In genomic region chr11:77493512-77494343, GRCm38 (mm10) we compare ENCODE assay signal across 7 mouse cellular contexts. TPM values are rescaled to one million over a fixed set of nuclear protein-coding genes. Genes with fewer than 3 reads are reported as not detected.
DNase-seq lines count a peak whose midpoint lies in the region; ATAC-seq lines count a peak whose summit lies in the region.

TSS of gene Git1 (plus strand) at chr11:77493562.

- H3K27me3 ChIP-seq in embryonic facial prominence, embryonic 15.5 days: no peaks in the 10 kb centered on the region
- no peaks in the 10 kb centered on the region for H3K27me3 ChIP-seq in heart, embryonic 15.5 days
- no peaks in the 10 kb centered on the region for H3K27me3 ChIP-seq in lung, embryonic 16.5 days (ENCODE audit: control insufficient read depth, insufficient read depth, low read depth, low read length)

- peak; percentile 60 for DNase-seq in ES-CJ7 (ENCODE audit: low read depth, low spot score)
- DNase-seq in adrenal gland, adult 8-10 months: peak; percentile 45
- peak; percentile 54 to 76 for DNase-seq in kidney, postnatal 25 days
- peak; percentile 78 for DNase-seq in right cerebral cortex, adult 18-20 months

- H3K4me2 ChIP-seq in embryonic facial prominence, embryonic 15.5 days (replicated peaks): peak within 1 kb of the TSS; percentile 94
- peak within 1 kb of the TSS; percentile 93 for H3K4me2 ChIP-seq in heart, embryonic 15.5 days
- peak within 1 kb of the TSS; percentile 95 for H3K4me2 ChIP-seq in lung, embryonic 16.5 days (ENCODE audit: low read depth, low read length)

- 0 out of 2 replicates have a peak, but pooled peaks cover 2% of the 10 kb centered on the region for H3K36me3 ChIP-seq in embryonic facial prominence, embryonic 15.5 days
- H3K36me3 ChIP-seq in heart, embryonic 15.5 days: no peaks in the 10 kb centered on the region
- H3K36me3 ChIP-seq in lung, embryonic 16.5 days (ENCODE audit: control insufficient read depth, insufficient read depth, low read length): no peaks in the 10 kb centered on the region

- peaks cover 79% of the 10 kb centered on the region for H3K4me1 ChIP-seq in embryonic facial prominence, embryonic 15.5 days
- H3K4me1 ChIP-seq in heart, embryonic 15.5 days (replicated peaks): peaks cover 81% of the 10 kb centered on the region
- H3K4me1 ChIP-seq in lung, embryonic 16.5 days (replicated peaks; ENCODE audit: control insufficient read depth, insufficient read depth, low read length): peaks cover 62% of the 10 kb centered on the region

- H3K27ac ChIP-seq in embryonic facial prominence, embryonic 15.5 days (replicated peaks): peak within 1 kb of the TSS; percentile 94
- H3K27ac ChIP-seq in heart, embryonic 15.5 days: peak within 1 kb of the TSS; percentile 95
- peak within 1 kb of the TSS; percentile 87 for H3K27ac ChIP-seq in lung, embryonic 16.5 days (ENCODE audit: low read length)

- peak within 1 kb of the TSS; percentile 91 for H3K4me3 ChIP-seq in embryonic facial prominence, embryonic 15.5 days (replicated peaks)
- peak within 1 kb of the TSS; percentile 91 for H3K4me3 ChIP-seq in heart, embryonic 15.5 days
- peak within 1 kb of the TSS; percentile 88 for H3K4me3 ChIP-seq in lung, embryonic 16.5 days (ENCODE audit: low read length)

- H3K9ac ChIP-seq in embryonic facial prominence, embryonic 15.5 days: peak within 1 kb of the TSS; percentile 91
- peak within 1 kb of the TSS; percentile 93 for H3K9ac ChIP-seq in heart, embryonic 15.5 days
- H3K9ac ChIP-seq in lung, embryonic 16.5 days (ENCODE audit: low read length): peak within 1 kb of the TSS; percentile 85

- ATAC-seq in embryonic facial prominence, embryonic 15.5 days (ENCODE audit: insufficient number of reproducible peaks, low FRiP score, low TSS enrichment, low read depth): no peak
- ATAC-seq in heart, embryonic 15.5 days (replicated peaks; ENCODE audit: insufficient number of reproducible peaks, insufficient read depth, low FRiP score, low read depth): peak; percentile 1; the same call in 1 of the 2 replicates
- ATAC-seq in lung, embryonic 16.5 days (ENCODE audit: low read depth): peak; percentile 1; the same call in 1 of the 2 replicates

- no peaks in the 10 kb centered on the region for H3K9me3 ChIP-seq in embryonic facial prominence, embryonic 15.5 days (replicated peaks)
- no peaks in the 10 kb centered on the region for H3K9me3 ChIP-seq in heart, embryonic 15.5 days (replicated peaks)
- H3K9me3 ChIP-seq in lung, embryonic 16.5 days (ENCODE audit: control insufficient read depth, low read length): no peaks in the 10 kb centered on the region

- under 1% methylated on average over 72 of the region's 74 CpGs for WGBS in embryonic facial prominence, embryonic 15.5 days
- under 1% methylated on average over 59 of the region's 74 CpGs for WGBS in heart, embryonic 15.5 days
- under 1% methylated on average over 55 of the region's 74 CpGs for WGBS in lung, embryonic 16.5 days

RNA-seq across cellular contexts. Expression of gene Git1, which starts in this region (rescaled TPM):
- total RNA-seq in adrenal gland, adult 8-10 months (2022): 10 to 100 TPM; 42.1 to 61.0 (median 50.0) TPM
- polyA plus RNA-seq in embryonic facial prominence, embryonic 15.5 days (2015; fragmentation: Nextera tagmentation; extraction: Ambion mirVana): 11.7 and 12.5 TPM in 2 replicates
- polyA plus RNA-seq in heart, embryonic 15.5 days (2015; fragmentation: Nextera tagmentation; extraction: Ambion mirVana): 6.8 and 10.0 TPM in 2 replicates
- 9.1 and 9.2 TPM in 2 replicates for polyA plus RNA-seq in lung, embryonic 16.5 days (2015; fragmentation: Nextera tagmentation; extraction: Ambion mirVana)
